In genomic region chr4:58913336-58914026, GRCm38 (mm10) we compare ENCODE assay signal across 8 mouse cellular contexts. TPM values are rescaled to one million over a fixed set of nuclear protein-coding genes. Genes with fewer than 3 reads are reported as not detected.
DNase-seq lines count a peak whose midpoint lies in the region; ATAC-seq and TF ChIP-seq lines count a peak whose summit lies in the region.

No protein-coding gene starts in this region.

- no peak for DNase-seq in kidney, postnatal 0 days (ENCODE audit: low spot score)
- DNase-seq in kidney, postnatal 25 days = no peak
- DNase-seq in forebrain, embryonic 14.5 days (ENCODE audit: low spot score) = no peak
- no peak for DNase-seq in liver, embryonic 13.5 days
- DNase-seq in thymus, postnatal 36 days = no peak
- no peak for DNase-seq in layer of hippocampus, postnatal 36 days
- DNase-seq in gastrocnemius, postnatal 10 days = no peak

- no peak overlapping the region for H3K4me3 ChIP-seq in kidney, postnatal 0 days (replicated peaks; ENCODE audit: low read depth, low read length)
- no peak overlapping the region for H3K4me3 ChIP-seq in forebrain, embryonic 14.5 days (ENCODE audit: low read depth, low read length)
- no peak overlapping the region; the same call in 1 of the 2 replicates for H3K4me3 ChIP-seq in liver, embryonic 13.5 days (replicated peaks)
- peak overlapping the region; percentile 63 for H3K4me3 ChIP-seq in neural tube, embryonic 15.5 days (replicated peaks)

- no peaks in the 10 kb centered on the region for H3K36me3 ChIP-seq in kidney, postnatal 0 days (ENCODE audit: insufficient read depth, low read length)
- no peaks in the 10 kb centered on the region for H3K36me3 ChIP-seq in forebrain, embryonic 14.5 days (ENCODE audit: control insufficient read depth, insufficient read depth, low read length)
- H3K36me3 ChIP-seq in liver, embryonic 13.5 days = no peaks in the 10 kb centered on the region
- H3K36me3 ChIP-seq in neural tube, embryonic 15.5 days = no peaks in the 10 kb centered on the region

- peak overlapping the region; percentile 84; the same call in 1 of the 2 replicates for H3K4me2 ChIP-seq in kidney, postnatal 0 days (ENCODE audit: low read length)
- H3K4me2 ChIP-seq in forebrain, embryonic 14.5 days (ENCODE audit: low read length) = peak overlapping the region; percentile 75
- H3K4me2 ChIP-seq in liver, embryonic 13.5 days = peak overlapping the region; percentile 92
- peak overlapping the region; percentile 68 for H3K4me2 ChIP-seq in neural tube, embryonic 15.5 days

- no peak for TF ChIP-seq CTCF in kidney, postnatal 0 days (IDR thresholded peaks at IDR 0.05; ENCODE audit: low read depth)

- H3K4me1 ChIP-seq in kidney, postnatal 0 days (replicated peaks; ENCODE audit: insufficient read depth, low read length) = peaks cover 8% of the 10 kb centered on the region
- peaks cover 7% of the 10 kb centered on the region for H3K4me1 ChIP-seq in forebrain, embryonic 14.5 days (ENCODE audit: control insufficient read depth, insufficient read depth, low read length)
- H3K4me1 ChIP-seq in liver, embryonic 13.5 days (replicated peaks) = peaks cover 49% of the 10 kb centered on the region
- peaks cover 20% of the 10 kb centered on the region for H3K4me1 ChIP-seq in neural tube, embryonic 15.5 days

- no peak overlapping the region for H3K27ac ChIP-seq in kidney, postnatal 0 days
- no peak overlapping the region for H3K27ac ChIP-seq in forebrain, embryonic 14.5 days (ENCODE audit: low read depth, low read length)
- H3K27ac ChIP-seq in liver, embryonic 13.5 days = no peak overlapping the region
- no peak overlapping the region for H3K27ac ChIP-seq in neural tube, embryonic 15.5 days (replicated peaks)

- WGBS in kidney, postnatal 0 days = 43% methylated on average over 3 of the region's 3 CpGs
- 35% methylated on average over 3 of the region's 3 CpGs for WGBS in forebrain, embryonic 14.5 days
- 5% methylated on average over 3 of the region's 3 CpGs for WGBS in liver, embryonic 13.5 days (ENCODE audit: insufficient replicate concordance)
- WGBS in neural tube, embryonic 15.5 days = 35% methylated on average over 3 of the region's 3 CpGs

- H3K9me3 ChIP-seq in kidney, postnatal 0 days (replicated peaks; ENCODE audit: low read length) = no peaks in the 10 kb centered on the region
- H3K9me3 ChIP-seq in forebrain, embryonic 14.5 days (replicated peaks; ENCODE audit: control insufficient read depth, low read length) = no peaks in the 10 kb centered on the region
- no peaks in the 10 kb centered on the region for H3K9me3 ChIP-seq in liver, embryonic 13.5 days (replicated peaks)
- no peaks in the 10 kb centered on the region for H3K9me3 ChIP-seq in neural tube, embryonic 15.5 days (replicated peaks)

- no peak overlapping the region for H3K9ac ChIP-seq in kidney, postnatal 0 days (ENCODE audit: low read depth, low read length)
- no peak overlapping the region for H3K9ac ChIP-seq in forebrain, embryonic 14.5 days (ENCODE audit: low read length)
- H3K9ac ChIP-seq in liver, embryonic 13.5 days = no peak overlapping the region; the same call in 1 of the 2 replicates
- H3K9ac ChIP-seq in neural tube, embryonic 15.5 days (replicated peaks) = peak overlapping the region; percentile 83; the same call in 1 of the 2 replicates

- no peaks in the 10 kb centered on the region for H3K27me3 ChIP-seq in kidney, postnatal 0 days (ENCODE audit: insufficient read depth, low read length)
- H3K27me3 ChIP-seq in forebrain, embryonic 14.5 days (replicated peaks; ENCODE audit: control insufficient read depth, insufficient read depth, low read length) = no peaks in the 10 kb centered on the region
- H3K27me3 ChIP-seq in liver, embryonic 13.5 days = no peaks in the 10 kb centered on the region
- no peaks in the 10 kb centered on the region for H3K27me3 ChIP-seq in neural tube, embryonic 15.5 days (replicated peaks)

- no peak for ATAC-seq in kidney, postnatal 0 days (replicated peaks; ENCODE audit: low FRiP score, low read depth)
- no peak for ATAC-seq in forebrain, embryonic 14.5 days
- ATAC-seq in liver, embryonic 13.5 days (ENCODE audit: low read depth) = peak; percentile 19
- ATAC-seq in neural tube, embryonic 15.5 days (ENCODE audit: low FRiP score) = no peak

RNA-seq across cellular contexts. Expression of gene Ecpas, which starts 0.9 kb away (rescaled TPM):
- polyA plus RNA-seq in kidney, postnatal 0 days (2015; fragmentation: Nextera tagmentation; extraction: Ambion mirVana) = 25.5 and 26.5 TPM in 2 replicates
- polyA plus RNA-seq in forebrain, embryonic 14.5 days (2014; fragmentation: Nextera tagmentation; extraction: Ambion mirVana) = 26.7 and 36.0 TPM in 2 replicates
- 14.9 and 18.8 TPM in 2 replicates for polyA plus RNA-seq in liver, embryonic 13.5 days (2015; fragmentation: Nextera tagmentation; extraction: Ambion mirVana)
- 33.0 and 34.5 TPM in 2 replicates for polyA plus RNA-seq in neural tube, embryonic 15.5 days (2015; fragmentation: Nextera tagmentation; extraction: Ambion mirVana)
- total RNA-seq in layer of hippocampus, postnatal 36 days (2021) = 100 to 1,000 TPM; 120 to 127 TPM
- total RNA-seq in gastrocnemius, postnatal 10 days (2021) = 100 to 1,000 TPM; 218 to 227 TPM

RNA-seq across cellular contexts. Expression of gene Zkscan16, which starts 29.9 kb away (rescaled TPM):
- 0.40 and 0.54 TPM in 2 replicates for polyA plus RNA-seq in kidney, postnatal 0 days (2015; fragmentation: Nextera tagmentation; extraction: Ambion mirVana)
- polyA plus RNA-seq in forebrain, embryonic 14.5 days (2014; fragmentation: Nextera tagmentation; extraction: Ambion mirVana) = 0.62 and 1.2 TPM in 2 replicates
- 0.03 and 0.06 TPM in 2 replicates for polyA plus RNA-seq in liver, embryonic 13.5 days (2015; fragmentation: Nextera tagmentation; extraction: Ambion mirVana)
- polyA plus RNA-seq in neural tube, embryonic 15.5 days (2015; fragmentation: Nextera tagmentation; extraction: Ambion mirVana) = 1.8 and 2.1 TPM in 2 replicates
- 10 to 100 TPM; 43.7 to 45.2 TPM for total RNA-seq in layer of hippocampus, postnatal 36 days (2021)
- under 1 TPM; 0.21 to 0.25 TPM for total RNA-seq in gastrocnemius, postnatal 10 days (2021)
